Mouse (Mus musculus) kidney, adult 2 months (tissue): ENCODE results near the gene Rpl3l. TPM values are rescaled to one million over a fixed set of nuclear protein-coding genes. Genes with fewer than 3 reads are reported as not detected.

Experiments
- DNase-seq: peaks from one replicate; pipeline ENCODE4 v3.0.0; 2021
- H3K27ac ChIP-seq: fragments of 200-500 bp; 2 replicates; pipeline ENCODE4 v1.5.1; 2012; ENCODE audit warnings: low read depth, low read length, control low read depth, inconsistent platforms; ENCODE audit not compliant: insufficient read depth
- H3K27me3 ChIP-seq: fragments of 200-500 bp; replicated peaks from 2 replicates; pipeline ENCODE4 v1.6.1; 2012; ENCODE audit warnings: mild to moderate bottlenecking, moderate library complexity, low read length, inconsistent platforms; ENCODE audit not compliant: control insufficient read depth, insufficient read depth
- H3K36me3 ChIP-seq: fragments of 200-500 bp; 2 replicates; pipeline ENCODE4 v1.6.1; 2012; ENCODE audit warnings: mild to moderate bottlenecking, moderate library complexity, low read length, inconsistent platforms; ENCODE audit not compliant: control insufficient read depth, insufficient read depth
- H3K4me1 ChIP-seq: fragments of 200-500 bp; 2 replicates; pipeline ENCODE4 v1.6.1; 2011; ENCODE audit warnings: low read length; ENCODE audit not compliant: control insufficient read depth, insufficient read depth
- H3K4me3 ChIP-seq: fragments of 200-500 bp; 2 replicates; pipeline ENCODE4 v1.5.1; 2011; ENCODE audit warnings: mild to moderate bottlenecking, low read depth, low read length, control low read depth; ENCODE audit not compliant: insufficient read depth
- CTCF ChIP-seq: fragments of 200-500 bp; conservative IDR thresholded peaks from 2 replicates; pipeline ENCODE4 v1.5.1; 2011; ENCODE audit warnings: low read depth, mild to moderate bottlenecking, control low read depth, low read length, moderate library complexity, mixed read lengths; ENCODE audit not compliant: insufficient read depth, insufficient read length
- POLR2A ChIP-seq: fragments of 200-500 bp; IDR thresholded peaks from one replicate; pipeline ENCODE4 v1.6.1; 2011; ENCODE audit warnings: low read depth, low read length, control low read depth
- WGBS: fragments of 180-500 bp; shearing (Covaris S2); methylation state at CpG from one replicate; pipeline ENCODE4 v1.1.7; 2018; 5-methylcytosine and 5-hydroxymethylcytosine counted together
- polyA plus RNA-seq: library from polyadenylated mRNA; depleted of rRNA; stranded (reverse); fragments of >200 nt; gene quantifications from 2 replicates; pipeline ENCODE4 v1.2.3, GENCODE M21; 2012

Rpl3l gene
- polyA plus RNA-seq, 1 experiment, result 4.7 TPM

- DNase-seq, result no peak
- no peak overlapping the region for H3K27ac ChIP-seq
Observed at GRCm38 (mm10) chr17:24729067-24729466, 1.4 kb downstream of the Rpl3l start.

GRCm38 (mm10) chr17:24730787-24731186, 3.2 kb downstream of the Rpl3l start:
- Histone ChIP-seq H3K27ac (no peak overlapping the region), H3K27me3 (no peaks in the 10 kb centered on the region), H3K4me3 (no peak overlapping the region), H3K36me3 (no peaks in the 10 kb centered on the region), H3K4me1 (peaks cover 15% of the 10 kb centered on the region)
- DNase-seq, result no peak
- TF ChIP-seq POLR2A (no peak), CTCF (no peak)
- 86% methylated on average over 14 of the region's 14 CpGs for WGBS

More at GRCm38 (mm10) chr17:24729067-24729466, 1.4 kb downstream of the Rpl3l start:
- Histone ChIP-seq H3K4me1 (peaks cover 17% of the 10 kb centered on the region), H3K36me3 (no peaks in the 10 kb centered on the region), H3K27me3 (no peaks in the 10 kb centered on the region), H3K4me3 (no peak overlapping the region)
- no peak for TF ChIP-seq CTCF
- no peak for TF ChIP-seq POLR2A
- WGBS, result 66% methylated on average over 6 of the region's 6 CpGs

GRCm38 (mm10) chr17:24732233-24732935, 4.8 kb downstream of the Rpl3l start:
- no peaks in the 10 kb centered on the region for H3K27me3 ChIP-seq
- no peak for TF ChIP-seq CTCF
- TF ChIP-seq POLR2A, result no peak
- H3K4me1 ChIP-seq, result peaks cover 18% of the 10 kb centered on the region
- H3K36me3 ChIP-seq, result no peaks in the 10 kb centered on the region
- peak; percentile 72 for DNase-seq
- H3K27ac ChIP-seq, result peak overlapping the region; percentile 77
- no peak overlapping the region for H3K4me3 ChIP-seq
- 51% methylated on average over 12 of the region's 12 CpGs for WGBS

GRCm38 (mm10) chr17:24733434-24734050, 5.9 kb downstream of the Rpl3l start:
- Histone ChIP-seq H3K4me3 (no peak overlapping the region), H3K36me3 (no peaks in the 10 kb centered on the region), H3K27ac (no peak overlapping the region), H3K27me3 (no peaks in the 10 kb centered on the region), H3K4me1 (peaks cover 24% of the 10 kb centered on the region)
- 90% methylated on average over 21 of the region's 21 CpGs for WGBS
- no peak for DNase-seq
- TF ChIP-seq CTCF, result no peak

- H3K4me3 ChIP-seq, result no peak overlapping the region
- H3K36me3 ChIP-seq, result no peaks in the 10 kb centered on the region
- H3K4me1 ChIP-seq, result peaks cover 24% of the 10 kb centered on the region
- WGBS, result 90% methylated on average over 1 of the region's 1 CpGs
- no peak overlapping the region for H3K27ac ChIP-seq
- TF ChIP-seq POLR2A (no peak), CTCF (no peak)
- H3K27me3 ChIP-seq, result no peaks in the 10 kb centered on the region
- no peak for DNase-seq
Observed at GRCm38 (mm10) chr17:24734513-24734912, 6.9 kb downstream of the Rpl3l start.

- TF ChIP-seq CTCF (no peak), POLR2A (no peak)
- Histone ChIP-seq H3K36me3 (no peaks in the 10 kb centered on the region), H3K27ac (no peak overlapping the region), H3K27me3 (no peaks in the 10 kb centered on the region), H3K4me1 (peaks cover 24% of the 10 kb centered on the region), H3K4me3 (no peak overlapping the region)
- no peak for DNase-seq
- 91% methylated on average over 7 of the region's 7 CpGs for WGBS
Observed at GRCm38 (mm10) chr17:24735446-24735845, 7.8 kb downstream of the Rpl3l start.

GRCm38 (mm10) chr17:24736330-24737051, 8.9 kb downstream of the Rpl3l start, which contains the start of gene Msrb1:
Gene Msrb1, plus strand, starts transcription at chr17:24736642.
- Histone ChIP-seq H3K36me3 (no peaks in the 10 kb centered on the region), H3K4me3 (peak within 1 kb of the TSS; percentile 75), H3K27ac (peak within 1 kb of the TSS; percentile 80), H3K27me3 (no peaks in the 10 kb centered on the region), H3K4me1 (peaks cover 24% of the 10 kb centered on the region)
- WGBS, result 1% methylated on average over 29 of the region's 29 CpGs
- peak; percentile 99 for DNase-seq
- TF ChIP-seq POLR2A (peak; percentile 96), CTCF (no peak)
